Mouse (Mus musculus): ENCODE measurements around the gene Fcf1. TPM values are rescaled to one million over a fixed set of nuclear protein-coding genes. Genes with fewer than 3 reads are reported as not detected.

Fcf1 gene
- 10 to 100 TPM; 41.9 to 44.0 TPM for total RNA-seq (2023)

DNA sequence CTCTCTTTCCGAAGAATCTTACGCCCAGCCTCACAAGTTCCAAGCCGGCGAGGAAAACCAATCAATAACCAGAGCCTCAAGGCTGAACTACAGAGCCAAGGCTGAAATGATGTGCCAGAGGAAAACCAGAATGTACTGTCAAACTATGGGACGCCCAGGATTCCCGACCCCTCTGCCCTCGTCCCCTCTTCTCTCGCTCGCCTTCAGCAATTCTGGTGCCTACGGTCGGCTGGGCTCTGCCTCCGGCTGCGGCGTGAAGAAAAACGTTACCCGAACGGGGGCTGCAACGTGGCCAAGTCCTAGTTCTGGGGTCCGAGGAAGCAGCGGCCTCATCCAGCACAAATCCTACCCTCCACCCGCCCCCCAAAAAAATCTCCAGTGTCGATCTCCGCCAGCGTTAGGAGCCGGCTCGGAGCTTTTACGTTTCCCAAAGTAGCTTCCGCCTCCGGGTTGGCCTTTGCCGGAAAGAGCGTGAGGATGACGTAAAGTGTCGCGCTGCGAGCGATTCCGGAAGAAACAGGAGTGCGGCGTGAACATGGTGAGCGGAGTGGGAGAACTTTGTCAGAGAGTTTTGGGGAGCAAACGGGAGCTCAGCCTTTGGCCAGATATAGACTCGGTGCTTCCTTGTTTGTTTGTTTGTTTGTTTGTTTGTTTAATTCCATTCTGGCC, at the start of gene Fcf1, which contains the start of gene Arel1:
Gene Fcf1, plus strand, starts transcription at position 470 of the 669 bp plus-strand sequence.
Gene Arel1, minus strand, starts transcription at position 473 of the 669 bp plus-strand sequence.

GRCm38 (mm10) chr12:84996083-84996496, 25.4 kb downstream of the Fcf1 start, which contains the start of gene Ylpm1:
TSS of gene Ylpm1 (plus strand) at chr12:84996321.

Other genes with a start within 250 kb of the Fcf1 start
- gene Npc2, start 197.7 kb upstream of the Fcf1 start, total RNA-seq (2023): 100 to 1,000 TPM; 104 to 107 TPM
- 10 to 100 TPM; 34.1 to 35.7 TPM for gene Isca2, start 197.6 kb upstream of the Fcf1 start, total RNA-seq (2023)
- under 1 TPM; 0.18 to 0.28 TPM for gene Ltbp2, start 94.4 kb upstream of the Fcf1 start, total RNA-seq (2023)
- gene Arel1, start within 50 bp of the Fcf1 start, total RNA-seq (2023): 10 to 100 TPM; 38.3 to 41.5 TPM
- 10 to 100 TPM; 31.4 to 32.7 TPM for gene Ylpm1, start 25.4 kb downstream of the Fcf1 start, total RNA-seq (2023)
- gene Prox2, start 139.9 kb downstream of the Fcf1 start, total RNA-seq (2023): 1 to 10 TPM; 5.7 to 7.3 TPM
- gene Dlst, start 139.9 kb downstream of the Fcf1 start, total RNA-seq (2023): 100 to 1,000 TPM; 247 to 279 TPM
- under 1 TPM in 1 of 2 experiments, not detected in 1; 0.15 TPM for gene Rps6kl1, start 180.4 kb downstream of the Fcf1 start, total RNA-seq (2023)
- gene Pgf, start 206.9 kb downstream of the Fcf1 start, total RNA-seq (2023): not detected
- 10 to 100 TPM; 71.0 to 82.4 TPM for gene Eif2b2, start 248.6 kb downstream of the Fcf1 start, total RNA-seq (2023)